Mouse (Mus musculus): Measurements from ENCODE around the gene Atg2b.

DNA sequence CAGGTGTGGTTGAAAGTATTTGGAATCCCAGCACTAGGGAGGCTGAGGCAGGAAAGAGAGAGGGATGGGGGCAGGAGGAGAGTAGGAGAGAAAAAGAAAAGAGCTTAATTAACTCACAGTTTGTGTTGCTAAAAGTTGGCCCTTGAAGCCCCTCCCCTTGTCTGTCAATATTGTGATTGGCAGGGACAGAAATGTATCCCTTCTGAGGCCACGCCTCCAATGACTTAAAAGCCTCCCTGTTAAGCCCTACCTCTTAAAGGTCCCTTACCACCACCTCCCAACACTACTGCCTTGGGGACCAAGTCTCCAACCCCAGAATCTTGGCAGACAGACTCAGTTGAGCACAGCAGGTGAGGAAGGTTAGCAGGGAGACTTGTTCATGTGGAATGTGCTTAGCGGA, 112.4 kb downstream of the Atg2b start:
- TF ChIP-seq CTCF (IDR thresholded peaks at IDR 0.05; ENCODE audit: low read depth, low read length), result no peak
- TF ChIP-seq POLR2A (IDR thresholded peaks at IDR 0.05; ENCODE audit: insufficient read depth, low read length), result no peak
